Mouse (Mus musculus) heart, postnatal 10 days (tissue): ENCODE data around the gene Ttll10. TPM values are rescaled to one million over a fixed set of nuclear protein-coding genes. Genes with fewer than 3 reads are reported as not detected.
A peak's percentile ranks its signal among the peaks of the same experiment; 100 is the strongest.

Experiments
- DNase-seq, 2 experiments: peaks; one replicate each; pipeline ENCODE4 v3.0.0; 2021
- intact Hi-C: fragments of 180-260 bp; cut with DNase I; formaldehyde crosslinking; loops from one replicate; pipeline ENCODE4 v1.15.1; 2025
- total RNA-seq, 2 experiments: library from RNA; stranded (reverse); gene quantifications; 2 replicates each; pipeline ENCODE4 v1.2.3; 2021

Gene Ttll10
- total RNA-seq, 2 experiments from 2014 or later = not detected

- intact Hi-C loops = no loop called here
- no peak for DNase-seq
Observed at GRCm38 (mm10) chr4:156067256-156067949, 8.2 kb upstream of the Ttll10 start.

- no peak for DNase-seq
- intact Hi-C loops = no loop called here
Observed at GRCm38 (mm10) chr4:156065156-156065894, 6.1 kb upstream of the Ttll10 start.

DNA sequence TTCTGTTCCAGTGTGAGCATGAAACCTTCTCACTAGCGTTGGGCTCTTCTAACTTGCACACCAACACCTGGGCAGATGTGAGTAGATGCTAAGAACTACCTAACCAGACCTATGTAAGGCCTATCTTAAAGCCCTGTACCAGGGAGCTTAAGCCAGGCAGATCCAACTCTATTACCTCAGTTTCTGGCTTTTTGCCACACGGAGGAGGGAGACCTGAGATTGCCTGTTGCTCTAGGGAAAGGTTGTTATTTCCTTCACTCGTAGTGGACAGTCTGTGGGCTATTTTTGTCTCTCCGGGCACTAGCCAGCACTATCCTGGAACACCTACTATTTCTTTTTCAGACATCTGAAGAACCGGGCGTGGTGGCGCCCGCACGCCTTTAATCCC is 5.3 kb upstream of the Ttll10 start:
- intact Hi-C loops = no loop called here

GRCm38 (mm10) chr4:156063861-156064509 is 4.8 kb upstream of the Ttll10 start:
- intact Hi-C loops = no loop called here
- no peak for DNase-seq

More for the DNA sequence above, 5.3 kb upstream of the Ttll10 start:
- peak; percentile 30 to 32 for DNase-seq

- no peak for DNase-seq
- intact Hi-C loops = no loop called here
Observed at GRCm38 (mm10) chr4:156059713-156060112, 499 bp upstream of the Ttll10 start.

DNA sequence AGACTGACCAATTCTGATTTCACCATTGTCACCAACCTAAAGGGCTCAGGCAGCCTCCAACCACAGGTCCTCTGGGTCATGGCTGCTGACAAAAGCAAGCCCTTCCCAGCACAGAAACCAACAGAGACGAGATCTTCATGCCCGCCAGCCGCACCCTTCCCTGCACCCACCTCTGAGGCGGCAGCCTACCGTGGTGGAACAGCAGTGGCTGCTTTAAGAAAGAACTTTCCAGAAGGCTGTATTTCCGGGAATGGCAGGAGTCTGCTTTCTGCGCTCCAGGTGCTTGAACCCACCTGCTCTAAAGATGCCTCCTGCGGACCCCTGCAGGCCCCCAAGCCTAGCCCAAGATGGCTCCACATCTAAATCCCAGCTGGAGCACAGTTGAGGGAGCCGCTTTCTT is 388 bp downstream of the Ttll10 start:
- DNase-seq = no peak
- intact Hi-C loops = no loop called here

DNA sequence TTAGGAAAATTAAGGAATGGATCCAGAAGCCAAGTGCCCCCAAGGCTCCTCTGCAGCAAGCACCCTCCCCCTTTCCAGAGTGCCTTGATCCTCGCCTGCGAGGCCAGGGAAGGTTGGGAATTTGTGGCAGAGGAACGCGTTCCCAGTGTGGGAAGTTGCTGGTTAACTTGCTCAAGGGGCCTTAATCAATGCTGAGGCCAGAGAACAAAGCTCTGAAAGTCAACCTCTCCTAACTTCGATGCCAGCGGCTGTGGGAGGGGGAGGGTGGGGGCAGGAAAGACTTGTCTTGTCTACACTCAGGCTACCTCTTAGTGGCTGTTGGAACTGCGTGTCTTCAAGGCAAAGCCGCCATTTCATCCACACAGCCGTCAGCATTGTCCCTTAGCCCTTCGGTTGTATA is 1.5 kb downstream of the Ttll10 start:
- intact Hi-C loops = no loop called here
- no peak for DNase-seq

- no peak for DNase-seq
- intact Hi-C loops = no loop called here
Observed at GRCm38 (mm10) chr4:156055173-156055572, 4.0 kb downstream of the Ttll10 start.

GRCm38 (mm10) chr4:156054606-156055005 is 4.6 kb downstream of the Ttll10 start:
- no peak for DNase-seq
- intact Hi-C loops = no loop called here

DNA sequence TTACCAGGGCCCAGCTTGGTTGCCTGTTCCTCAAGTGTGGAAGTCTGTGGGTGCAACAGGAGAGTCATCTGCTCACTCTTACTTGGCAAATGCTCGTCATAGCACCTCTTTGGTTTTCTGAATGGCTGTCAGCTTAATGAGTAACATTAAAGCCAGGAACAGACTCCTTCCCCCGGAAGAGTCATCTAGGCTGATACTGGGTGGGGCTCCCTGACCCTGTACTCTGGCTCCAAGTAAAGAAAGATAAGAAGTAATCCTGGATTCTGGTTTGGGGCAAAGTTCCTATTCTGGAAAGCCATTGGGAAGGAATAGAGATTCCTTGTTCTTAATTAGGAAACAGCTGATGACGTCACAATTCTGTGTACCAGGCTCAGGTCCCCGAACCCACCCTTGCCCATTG is 5.1 kb downstream of the Ttll10 start:
- no peak for DNase-seq
- intact Hi-C loops = no loop called here

DNA sequence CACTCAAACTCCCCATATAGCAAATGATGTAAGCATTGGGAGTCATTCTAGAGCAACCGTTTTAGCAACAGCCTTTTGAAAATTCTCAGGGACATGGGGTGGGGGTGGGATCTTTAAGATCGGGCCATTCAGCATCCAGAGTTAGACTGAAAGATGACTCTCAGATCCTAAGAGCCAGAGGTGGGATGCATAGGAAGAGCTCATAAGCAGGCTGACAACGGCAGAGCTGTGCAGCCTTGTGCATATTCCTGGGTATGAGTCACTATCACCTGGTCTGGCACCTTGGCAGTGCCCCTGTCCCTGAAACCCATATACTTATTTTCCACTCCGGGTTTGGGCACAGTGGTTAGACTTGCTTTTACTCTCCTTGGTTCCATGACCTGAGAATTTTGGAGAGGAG is 6.1 kb downstream of the Ttll10 start:
- no peak for DNase-seq
- intact Hi-C loops = no loop called here

GRCm38 (mm10) chr4:156050391-156050980 is 8.7 kb downstream of the Ttll10 start:
- peak; percentile 32 to 38 for DNase-seq
- intact Hi-C loops = no loop called here

GRCm38 (mm10) chr4:156049779-156050178 is 9.4 kb downstream of the Ttll10 start:
- intact Hi-C loops = no loop called here
- DNase-seq = no peak

DNA sequence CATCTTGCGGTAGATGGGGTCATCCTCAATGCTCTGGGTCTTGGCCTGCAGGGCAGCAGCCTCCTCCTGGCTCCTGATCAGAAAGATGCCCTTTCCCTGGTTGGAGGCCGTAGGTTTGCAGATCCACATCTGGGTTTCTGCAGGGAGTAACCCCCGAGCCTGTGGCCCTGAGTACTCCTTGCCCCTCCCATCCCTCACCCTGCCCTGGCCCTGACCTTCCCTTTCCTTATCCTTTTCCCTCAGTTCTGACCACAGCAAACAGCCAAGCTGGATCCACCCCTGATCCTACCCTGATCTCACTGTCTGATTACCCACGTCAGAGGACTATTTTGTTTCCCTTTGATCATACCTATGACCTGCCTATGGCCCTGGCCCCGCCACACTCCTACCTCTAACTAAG is 14.5 kb downstream of the Ttll10 start:
- intact Hi-C loops = no loop called here
- DNase-seq = no peak

GRCm38 (mm10) chr4:156034901-156035300 is 24.3 kb downstream of the Ttll10 start:
- intact Hi-C loops = loop anchor here (5.0 kb wide), 1 partner anchor 73 kb away; the partner anchor contains the start of gene C1qtnf12
- no peak for DNase-seq

DNA sequence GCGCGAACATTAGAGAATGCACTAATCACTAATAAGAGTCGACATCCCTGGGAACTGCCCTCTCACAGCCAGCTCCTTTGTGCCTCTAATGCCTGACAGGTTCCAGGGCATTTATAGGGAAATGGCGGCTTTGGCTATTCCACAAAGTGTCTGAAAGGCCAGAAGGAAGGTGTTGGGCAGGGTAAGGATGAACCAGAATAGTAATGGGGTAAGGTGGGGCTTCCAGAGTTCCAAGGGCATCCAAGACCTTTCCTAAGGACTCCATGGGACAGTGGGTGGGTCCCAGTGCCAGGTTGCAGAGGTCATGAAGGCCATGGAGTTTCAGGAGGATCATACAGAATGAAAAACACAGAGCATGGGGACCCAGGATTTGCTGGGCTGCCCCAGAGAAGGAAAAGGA is 24.9 kb downstream of the Ttll10 start:
- intact Hi-C loops = loop anchor here (5.0 kb wide), 1 partner anchor 72 kb away; the partner anchor contains the start of gene C1qtnf12
- DNase-seq = no peak

GRCm38 (mm10) chr4:156033476-156034119 is 25.6 kb downstream of the Ttll10 start:
- DNase-seq = peak; percentile 52 to 66
- intact Hi-C loops = loop anchor here (5.0 kb wide), 1 partner anchor 71 kb away; the partner anchor contains the start of gene C1qtnf12

DNA sequence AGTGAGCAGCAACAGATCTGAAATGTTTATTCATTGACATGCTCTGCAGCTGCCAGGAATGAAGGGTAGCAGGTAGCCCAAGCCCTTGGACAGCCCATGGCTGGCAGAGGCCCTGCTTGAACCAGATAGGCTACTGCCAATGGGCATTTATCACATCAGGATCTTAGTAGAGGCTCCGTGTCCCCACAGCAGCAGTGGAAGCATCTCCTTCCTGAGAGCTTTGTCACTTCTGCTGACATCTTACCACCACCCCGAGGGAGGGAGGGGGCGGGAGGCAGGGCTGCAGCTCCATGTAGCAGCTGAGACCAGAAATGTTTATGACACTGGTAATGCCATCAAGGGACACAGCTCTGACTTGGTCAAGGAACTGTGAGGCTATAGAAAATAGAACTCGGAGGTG is 26.4 kb downstream of the Ttll10 start:
- intact Hi-C loops = loop anchor here (5.0 kb wide), 1 partner anchor 71 kb away; the partner anchor contains the start of gene C1qtnf12
- DNase-seq = no peak

GRCm38 (mm10) chr4:156031593-156032391 is 27.4 kb downstream of the Ttll10 start:
- intact Hi-C loops = loop anchor here (5.0 kb wide), 1 partner anchor 69 kb away; the partner anchor contains the start of gene C1qtnf12
- DNase-seq = peak; percentile 90 to 91

DNA sequence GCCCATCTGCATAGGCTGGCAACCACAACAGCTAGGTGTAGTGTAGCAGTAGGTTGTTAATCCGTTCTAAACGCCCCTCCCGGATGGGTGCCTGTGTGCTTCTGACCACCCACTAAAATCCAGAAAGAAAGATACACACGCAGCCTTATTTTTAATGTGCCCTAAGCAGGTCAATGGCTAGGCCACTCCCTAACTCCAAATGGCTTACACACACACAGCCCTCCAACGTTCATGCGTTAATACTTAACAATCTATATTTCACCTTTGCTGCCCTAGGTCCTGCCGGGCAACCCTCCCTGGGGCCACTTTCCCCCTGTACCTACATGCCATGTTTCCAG is 28.0 kb downstream of the Ttll10 start:
- no peak for DNase-seq
- intact Hi-C loops = loop anchor here (5.0 kb wide), 1 partner anchor 69 kb away; the partner anchor contains the start of gene C1qtnf12
